Mouse (Mus musculus): Measurements from ENCODE around the gene Mef2a.

The Mef2a gene

DNA sequence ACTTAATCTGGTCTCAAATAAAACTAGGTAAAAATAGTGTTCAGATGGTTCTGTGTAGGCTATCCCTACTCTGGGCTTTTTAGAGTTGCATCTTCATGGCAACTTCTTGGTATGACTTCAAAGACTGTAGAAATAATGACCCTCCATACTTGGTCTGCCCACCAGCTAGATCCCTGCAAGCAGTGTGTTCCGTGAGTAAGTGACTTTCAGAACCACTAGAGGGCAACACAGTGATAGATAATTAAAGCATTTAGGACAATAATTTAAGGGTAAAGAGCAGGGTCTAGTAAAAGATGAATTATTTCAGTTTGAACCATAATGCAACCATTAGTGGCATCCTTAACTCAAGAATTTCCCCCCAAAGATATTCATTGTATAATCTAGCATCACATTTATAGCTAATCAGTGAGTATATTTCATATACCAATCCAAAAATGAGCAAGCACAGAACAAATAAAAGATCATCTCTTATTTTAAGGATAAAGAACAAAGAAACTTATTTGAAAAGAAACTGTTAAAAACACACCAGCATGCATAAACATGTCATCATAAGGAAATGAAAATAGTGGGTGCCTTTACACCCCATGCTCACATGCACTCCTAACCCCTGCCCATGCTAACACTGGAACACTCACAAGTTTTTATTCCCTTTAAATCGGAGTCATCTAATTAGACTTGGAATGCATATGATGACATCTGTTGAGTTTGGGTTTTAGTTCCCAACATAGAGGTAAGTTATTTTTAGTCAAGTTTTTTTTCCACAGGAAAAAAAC, 129.4 kb downstream of the Mef2a start:
- DNase-seq: peak in 1 of 2 experiments; percentile 38

DNA sequence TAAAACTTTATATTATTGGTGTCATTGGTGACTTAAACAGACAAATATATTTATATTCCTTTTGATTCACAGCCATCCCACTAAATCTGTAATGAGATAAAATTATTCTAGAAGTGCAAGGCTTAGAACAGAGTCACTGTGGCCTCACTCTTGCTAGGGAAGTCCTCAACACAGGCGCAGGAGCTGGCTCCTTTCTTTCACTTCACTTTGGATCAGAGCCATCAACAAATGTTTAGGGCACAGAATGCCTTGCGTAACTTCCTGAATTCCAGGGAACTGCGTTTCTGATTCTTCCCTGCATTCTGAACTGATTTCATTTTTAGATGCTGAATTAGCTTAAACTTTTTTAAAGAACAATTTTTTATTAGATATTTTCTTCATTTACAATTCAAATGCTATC, 130.7 kb downstream of the Mef2a start:
- no peak for DNase-seq

DNA sequence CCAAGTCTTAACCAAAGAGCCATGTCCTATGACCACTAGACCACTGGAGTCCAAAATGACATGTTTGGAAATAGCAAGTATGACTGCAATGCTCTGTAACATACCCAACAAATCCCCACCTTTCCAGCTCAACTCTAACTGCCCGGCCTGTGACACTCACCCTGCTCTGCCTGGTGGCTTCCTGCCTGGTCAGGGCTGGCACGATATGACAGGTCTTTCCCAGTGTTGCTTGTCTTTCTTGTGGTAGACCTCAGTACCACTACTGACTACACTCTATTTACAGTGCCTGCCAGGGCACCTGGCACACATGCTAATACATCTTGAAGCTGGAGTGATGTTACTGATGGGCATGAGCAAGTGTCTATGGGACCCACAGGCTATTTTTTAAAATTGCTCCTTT, 134.9 kb downstream of the Mef2a start:
- DNase-seq: peak in 1 of 2 experiments; percentile 1

DNA sequence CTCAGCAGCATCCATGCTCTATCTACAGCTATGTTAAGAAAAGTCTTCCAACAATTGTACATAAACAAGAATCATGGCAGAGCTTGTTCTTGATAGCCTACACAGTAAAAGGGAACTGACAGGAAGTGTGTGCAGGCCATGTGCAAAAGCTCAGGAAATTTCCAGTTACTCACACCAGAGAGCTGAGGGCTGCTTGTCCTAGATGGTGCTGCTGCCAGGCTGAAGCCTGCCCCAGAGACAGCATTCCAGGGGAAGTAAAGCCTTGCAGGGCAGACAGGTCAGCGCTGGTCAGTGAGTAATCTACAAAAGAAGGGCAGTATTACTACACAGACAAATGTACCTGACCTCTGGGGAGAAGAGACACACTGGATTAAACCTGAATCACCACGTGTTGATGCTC, 136.3 kb downstream of the Mef2a start:
- DNase-seq: no peak

DNA sequence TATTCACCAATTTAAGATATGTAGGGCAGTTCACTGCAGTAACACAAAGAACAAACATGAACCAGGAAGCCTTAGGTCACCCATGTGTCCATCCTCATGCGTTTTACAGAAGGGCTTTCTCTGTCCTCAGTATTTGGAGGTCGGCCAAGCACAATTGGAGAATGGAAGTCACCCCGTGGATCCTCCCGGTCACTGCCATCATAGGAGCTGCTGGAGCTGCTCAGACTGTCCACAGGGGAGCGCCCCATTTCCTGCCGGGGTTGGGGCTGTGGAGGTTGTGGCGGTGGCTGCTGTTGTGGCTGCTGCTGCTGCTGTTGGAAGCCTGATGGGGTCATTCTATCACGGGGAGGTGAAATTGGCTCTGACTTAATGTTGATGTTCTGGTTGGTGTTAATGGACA, 137.9 kb downstream of the Mef2a start:
- DNase-seq: peak; percentile 27 to 33

DNA sequence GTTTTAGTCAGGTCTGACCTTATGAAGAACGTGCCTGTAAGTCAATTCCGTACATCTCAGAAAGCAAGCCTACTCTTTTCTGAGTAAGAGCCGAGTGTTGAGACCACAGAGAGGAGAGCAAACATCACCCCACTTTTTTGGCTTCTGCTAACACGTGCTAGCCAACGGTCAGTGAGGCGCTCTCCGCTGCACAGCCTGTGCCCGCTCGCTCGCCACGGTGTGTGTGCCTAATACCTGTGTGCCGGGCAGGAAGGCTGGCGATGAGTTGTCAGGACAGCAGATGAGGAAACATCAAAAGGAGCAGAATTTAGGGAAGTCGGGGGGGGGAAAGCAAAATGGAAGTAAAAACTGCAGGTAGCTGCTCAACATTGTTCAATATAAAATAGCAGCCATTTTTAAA, 140.2 kb downstream of the Mef2a start:
- DNase-seq: peak in 1 of 2 experiments; percentile 2

DNA sequence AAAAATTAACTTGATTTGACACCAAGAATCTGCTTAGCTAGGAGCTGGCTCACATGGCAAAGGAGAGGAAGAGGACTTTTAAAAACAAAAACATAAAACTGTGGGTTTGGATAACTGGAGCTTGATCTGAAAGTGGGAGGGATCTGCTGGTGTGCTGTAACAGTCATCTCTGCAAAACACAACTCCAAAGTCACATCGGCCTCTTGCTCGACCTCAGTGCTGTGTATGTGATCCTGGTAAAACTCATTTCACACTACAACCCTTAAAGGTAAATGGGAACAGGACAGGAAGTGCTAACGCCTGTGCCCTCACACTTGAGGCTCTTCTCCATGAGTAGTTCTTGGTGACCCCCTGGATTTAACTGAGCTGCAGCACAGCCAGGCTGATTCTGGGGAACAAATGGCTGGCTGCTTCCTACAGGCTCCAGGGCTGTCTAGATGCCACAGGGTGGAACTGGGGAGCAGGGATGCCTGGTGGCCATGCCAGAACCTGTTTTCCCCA, 142.0 kb downstream of the Mef2a start:
- DNase-seq: no peak

DNA sequence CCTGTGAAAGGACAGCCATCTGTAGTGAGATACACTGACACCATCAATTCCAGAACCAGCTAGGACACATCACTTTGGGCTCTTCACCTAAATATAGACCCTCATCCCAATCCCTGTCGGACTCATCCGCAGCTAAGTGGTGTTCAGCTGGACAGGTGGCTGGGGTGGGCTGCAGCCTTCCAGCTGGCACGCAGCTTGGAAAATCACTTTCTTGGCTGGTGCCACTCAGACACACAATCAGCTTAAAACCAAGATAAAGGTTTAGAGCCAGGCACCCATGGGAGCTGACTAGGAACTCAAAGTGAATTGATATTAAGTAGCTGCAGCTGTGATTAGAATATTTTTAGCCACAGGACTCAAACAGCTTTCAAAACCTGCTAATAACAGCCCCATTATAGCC, 142.4 kb downstream of the Mef2a start:
- no peak for DNase-seq

DNA sequence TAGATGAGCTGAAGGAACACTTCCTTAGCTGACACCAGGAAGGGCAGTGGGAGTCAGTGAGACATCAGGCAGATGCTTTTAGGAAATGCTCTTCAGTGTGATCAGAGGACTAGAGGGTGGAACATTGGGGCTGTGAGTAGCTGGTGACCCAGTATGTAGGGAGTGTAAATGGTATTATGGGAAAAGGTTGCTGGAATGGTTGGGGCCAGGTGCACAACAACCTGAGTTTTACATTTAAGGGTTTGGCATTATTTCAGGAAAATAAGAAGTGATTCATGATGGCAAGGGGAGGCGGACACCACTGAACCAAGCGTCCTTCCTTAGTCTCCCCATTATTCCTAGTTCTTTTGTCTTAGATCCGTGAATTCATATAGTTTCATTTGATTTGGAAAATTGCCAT, 143.0 kb downstream of the Mef2a start:
- no peak for DNase-seq

DNA sequence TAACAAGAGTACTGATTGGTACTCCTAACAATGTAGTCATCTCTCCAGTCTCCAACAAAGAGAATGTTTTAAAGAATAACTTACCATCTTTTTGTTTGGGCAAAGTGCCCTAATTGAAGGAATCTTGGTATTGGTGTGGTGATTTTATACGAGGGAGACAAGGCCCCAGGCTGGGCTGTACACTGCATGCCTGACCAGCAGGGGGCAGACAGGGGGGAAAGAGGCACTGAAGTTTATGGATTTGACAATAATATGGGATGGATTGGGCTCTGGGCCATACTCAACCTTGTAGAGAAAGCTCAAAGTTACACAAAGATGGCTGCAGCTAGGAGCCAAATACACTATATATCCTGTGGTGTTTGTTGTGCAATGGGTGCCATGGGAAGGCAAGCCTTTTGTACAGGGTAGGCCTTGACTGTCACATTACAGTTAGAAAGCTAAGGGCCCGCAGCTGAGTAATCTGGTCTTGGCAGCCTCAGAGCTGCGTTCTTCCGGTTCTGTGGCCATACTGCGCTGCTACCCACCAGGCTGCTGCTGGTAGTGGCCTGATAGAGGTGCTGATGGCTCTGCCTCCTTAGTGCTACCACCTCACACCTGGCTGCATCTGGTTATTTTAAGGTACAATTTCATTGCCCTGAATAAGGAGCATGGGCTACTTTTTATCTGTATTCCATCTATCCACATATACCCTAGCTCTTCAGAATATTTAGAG, 143.6 kb downstream of the Mef2a start:
- DNase-seq: peak; percentile 30 to 31

DNA sequence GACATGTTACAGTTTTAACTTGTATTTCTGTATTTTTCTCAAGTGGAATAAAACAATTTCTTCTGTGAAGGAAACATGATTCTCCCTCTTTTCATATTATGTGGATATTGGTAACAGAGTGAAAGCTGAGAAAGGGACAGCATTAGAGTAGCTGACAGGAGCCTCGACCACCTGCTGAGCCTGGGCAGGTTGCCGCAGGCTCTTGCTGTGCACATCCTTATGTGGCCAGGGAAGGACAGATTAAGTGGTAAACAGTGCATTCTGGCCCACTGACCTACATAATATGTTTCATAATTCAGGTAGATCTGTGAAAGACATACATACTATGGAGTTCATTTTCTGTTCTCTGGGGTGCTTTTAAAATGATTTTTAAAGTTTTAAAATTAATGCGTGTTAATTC, 144.3 kb downstream of the Mef2a start:
- peak; percentile 87 to 88 for DNase-seq

DNA sequence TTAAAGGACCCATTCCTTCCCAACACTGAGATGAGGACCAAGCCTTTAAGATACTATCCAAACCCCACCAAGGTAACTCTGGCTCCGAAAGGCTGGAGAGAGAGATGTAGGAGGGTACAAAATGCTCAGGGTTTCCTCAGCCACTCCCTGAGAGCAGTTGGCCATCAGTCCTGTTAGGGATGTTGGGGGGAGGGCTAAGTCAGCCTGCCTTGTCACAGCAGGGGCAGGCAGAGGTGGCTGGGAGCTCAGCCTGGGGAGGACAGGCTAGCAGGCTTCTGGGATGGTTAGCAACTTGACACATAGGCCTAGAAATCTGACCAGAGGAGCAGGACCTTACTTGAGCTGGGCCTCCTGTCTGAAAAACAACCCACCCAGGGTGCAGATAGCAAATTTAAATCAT, 145.1 kb downstream of the Mef2a start:
- no peak for DNase-seq

DNA sequence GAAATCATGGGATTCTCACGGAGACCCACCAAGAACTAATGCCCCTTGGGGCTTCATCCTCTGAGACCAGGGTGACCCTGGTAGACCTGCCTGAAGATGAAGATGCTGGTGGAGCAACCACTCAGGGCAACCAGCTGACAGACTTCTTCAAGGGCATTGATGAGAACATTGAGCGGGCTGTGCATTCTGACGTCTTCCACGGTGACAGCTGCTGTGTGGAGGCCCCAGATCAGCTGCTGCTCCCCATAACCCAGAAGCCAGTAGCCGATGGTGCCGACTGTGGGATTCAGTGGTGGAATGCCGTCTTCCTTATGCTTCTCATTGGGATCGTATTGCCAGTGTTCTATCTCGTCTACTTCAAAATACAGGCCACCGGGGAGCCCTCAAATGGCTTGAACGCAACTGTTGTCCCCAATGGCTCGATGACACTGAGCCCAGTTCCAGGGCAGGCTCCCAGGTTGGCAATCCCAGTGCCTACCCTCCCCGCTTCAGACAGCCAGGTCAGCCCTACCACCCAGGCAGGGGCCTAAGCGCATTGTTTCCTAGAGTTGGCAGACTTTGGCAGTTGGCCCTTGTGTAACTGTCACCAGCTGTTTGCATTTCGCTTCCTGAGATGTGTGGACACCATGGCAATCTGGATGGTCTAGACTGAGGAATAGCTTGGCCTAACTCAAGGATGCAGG, 146.6 kb downstream of the Mef2a start:
- no peak for DNase-seq

DNA sequence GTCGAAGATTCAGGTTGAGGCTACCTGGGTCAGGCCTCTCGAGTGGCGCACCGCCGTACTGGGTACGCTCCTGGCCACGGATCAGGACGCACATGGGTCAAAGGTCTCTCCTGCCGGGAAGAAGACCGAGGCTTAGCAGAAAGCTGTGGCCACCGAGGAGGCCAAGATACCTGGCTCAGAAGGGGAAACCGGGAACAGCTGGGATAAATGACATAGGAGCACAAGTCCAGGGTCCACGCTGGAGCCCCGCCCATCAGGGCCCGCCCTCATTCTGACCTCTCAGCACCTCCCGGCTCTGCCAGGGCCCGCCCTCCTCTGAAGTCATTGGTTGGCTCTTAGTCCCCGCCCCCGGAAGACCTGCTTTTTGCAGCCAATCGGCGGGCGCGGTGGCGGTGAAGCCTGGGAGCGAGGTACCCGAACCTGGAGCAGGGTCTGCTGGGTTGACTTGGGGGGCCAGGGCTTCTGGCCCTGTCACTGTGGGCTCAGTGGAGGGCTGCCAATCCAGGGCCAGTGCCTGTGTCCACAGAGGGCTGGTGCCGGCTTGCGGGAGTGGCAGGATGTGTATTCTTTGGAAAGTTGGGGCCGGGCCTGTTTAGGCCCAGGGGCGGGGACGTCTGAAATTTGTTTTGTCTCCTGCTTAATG, 150.3 kb downstream of the Mef2a start, which contains the start of gene Lysmd4:
Lysmd4 (plus strand) TSS at position 325 of the 643 bp plus-strand sequence.
- DNase-seq: peak; percentile 95 to 96

DNA sequence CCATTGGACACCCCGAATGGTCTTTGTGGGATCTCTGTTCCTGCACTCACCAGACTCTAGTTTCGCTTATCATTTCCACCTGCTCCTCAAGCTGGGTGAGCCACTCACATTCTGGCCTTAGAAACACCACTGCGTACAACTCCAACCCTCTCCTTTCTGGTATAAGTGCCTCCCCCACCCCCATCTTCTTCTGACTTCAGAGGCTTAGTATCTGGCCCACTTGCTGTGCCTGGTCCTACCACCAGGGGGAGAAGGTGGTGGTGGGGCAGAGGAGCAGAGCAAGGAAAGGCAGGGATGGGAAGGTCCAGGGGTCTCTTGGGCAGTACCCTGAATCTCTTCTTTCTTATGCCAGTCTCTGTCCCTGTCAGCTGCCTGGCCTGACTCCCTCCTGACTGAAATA, 155.6 kb downstream of the Mef2a start:
- peak; percentile 52 to 66 for DNase-seq

DNA sequence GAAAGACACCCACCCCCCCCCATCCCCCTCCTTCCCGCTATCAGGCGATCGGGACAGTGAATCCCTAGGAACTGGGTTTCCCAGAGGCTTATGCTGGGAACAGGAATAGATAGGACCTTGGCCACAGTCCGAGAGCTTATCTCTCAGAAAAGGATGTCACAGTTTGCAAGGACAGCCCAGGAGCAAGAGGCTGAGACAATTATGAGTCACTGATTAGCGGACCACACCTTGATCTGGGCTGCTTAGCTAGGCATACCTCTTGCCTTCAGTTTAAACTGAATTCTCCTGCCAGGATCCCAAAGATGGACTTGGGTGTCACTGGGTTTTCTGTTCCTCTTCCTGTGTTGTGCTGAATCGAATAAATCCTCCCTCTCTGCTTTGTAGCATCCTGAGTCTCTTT, 156.3 kb downstream of the Mef2a start:
- no peak for DNase-seq

DNA sequence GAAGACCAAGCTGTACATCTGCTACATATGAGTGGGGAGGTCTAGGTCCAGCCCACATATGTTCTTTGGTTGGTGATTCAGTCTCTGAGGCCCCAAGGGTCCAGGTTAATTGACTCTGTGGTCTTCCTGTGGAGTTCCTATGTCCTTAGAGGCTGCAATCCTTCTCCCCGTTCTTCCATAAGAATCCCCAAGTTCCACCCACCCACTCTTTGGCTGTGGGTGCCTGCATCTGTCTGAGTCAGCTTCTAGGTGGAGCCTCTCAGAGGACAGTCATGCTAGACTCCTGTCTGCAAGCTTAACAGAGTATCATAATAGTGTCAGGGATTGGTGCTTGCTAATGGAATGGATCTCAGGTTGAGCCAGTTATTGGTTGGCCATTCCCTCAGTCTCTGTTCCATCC, 159.1 kb downstream of the Mef2a start:
- DNase-seq: no peak

DNA sequence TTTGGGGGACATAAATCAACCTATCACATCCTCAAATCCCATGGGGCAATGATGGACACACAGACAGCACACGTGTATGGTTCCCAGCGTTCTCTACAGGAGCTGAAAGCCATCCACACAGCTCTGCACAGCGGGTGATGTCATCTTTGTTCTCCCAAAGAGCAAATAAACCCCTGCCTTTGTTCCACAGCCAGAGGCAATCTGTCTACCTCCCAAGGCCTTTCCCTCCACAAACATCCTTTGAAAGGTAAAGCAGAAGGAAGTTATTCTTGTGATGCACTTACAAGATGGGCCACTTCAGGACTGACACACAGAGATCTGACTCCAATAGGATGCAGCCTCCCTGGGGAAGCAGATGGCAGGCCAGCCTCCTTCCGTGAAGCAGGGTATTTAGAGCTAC, 160.7 kb downstream of the Mef2a start:
- no peak for DNase-seq

DNA sequence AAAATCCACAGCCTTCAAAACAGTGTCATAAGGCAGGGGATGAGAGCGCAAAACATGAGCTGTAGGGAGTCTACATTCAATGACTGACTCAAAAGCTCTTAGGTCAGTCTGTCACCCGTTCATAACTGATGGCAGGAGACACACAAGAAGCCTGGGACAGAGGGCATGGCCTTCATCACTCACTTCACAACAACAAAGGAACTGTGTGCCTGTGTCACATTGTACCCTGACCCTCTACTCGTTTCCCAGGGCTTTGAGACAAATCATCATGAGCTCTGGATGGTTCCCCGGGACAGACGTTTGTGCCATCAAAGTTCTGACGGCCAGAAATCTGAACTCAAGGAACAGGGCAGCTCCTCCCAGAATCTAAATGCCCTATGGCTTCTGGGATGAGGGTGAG, 161.3 kb downstream of the Mef2a start:
- DNase-seq: no peak

DNA sequence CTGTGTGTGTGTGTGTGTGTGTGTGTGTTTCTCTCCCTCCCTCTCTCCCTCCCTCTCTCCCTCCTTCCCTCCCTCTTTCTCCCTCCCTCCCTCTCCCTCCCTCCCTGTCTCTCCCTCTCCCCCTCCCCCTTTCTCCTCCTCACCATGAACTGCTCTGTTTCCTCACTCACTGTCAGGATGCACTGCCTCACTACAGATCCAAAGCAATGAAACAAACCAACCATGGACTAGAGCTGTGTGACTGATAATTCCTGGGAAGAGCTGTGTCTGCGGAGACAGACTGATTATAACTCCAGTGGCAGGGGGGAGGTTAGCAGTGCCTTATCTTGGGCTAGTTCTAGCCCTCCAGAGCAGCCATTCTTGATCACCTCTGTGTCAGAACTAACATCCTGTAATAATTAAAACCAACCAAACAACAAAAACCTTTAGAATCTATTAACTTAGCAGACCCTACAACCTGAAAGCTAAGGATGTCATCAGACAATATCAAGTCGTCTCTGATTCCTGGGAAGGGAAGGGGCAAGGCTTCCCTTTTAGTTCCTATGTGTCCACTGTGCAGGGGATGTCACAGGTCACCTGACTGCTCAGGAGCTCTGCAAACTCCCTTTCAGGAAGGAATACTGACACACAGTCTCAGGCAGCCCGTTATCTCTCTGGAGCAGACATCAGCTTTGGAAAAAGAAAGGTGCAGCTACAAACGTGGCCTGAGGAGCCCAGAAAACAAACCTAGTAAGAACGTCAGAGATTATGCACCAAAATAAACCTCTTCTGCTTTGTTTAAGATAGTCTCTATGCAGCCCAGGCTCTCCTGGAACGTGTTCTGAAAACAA, 162.4 kb downstream of the Mef2a start:
- DNase-seq: no peak

DNA sequence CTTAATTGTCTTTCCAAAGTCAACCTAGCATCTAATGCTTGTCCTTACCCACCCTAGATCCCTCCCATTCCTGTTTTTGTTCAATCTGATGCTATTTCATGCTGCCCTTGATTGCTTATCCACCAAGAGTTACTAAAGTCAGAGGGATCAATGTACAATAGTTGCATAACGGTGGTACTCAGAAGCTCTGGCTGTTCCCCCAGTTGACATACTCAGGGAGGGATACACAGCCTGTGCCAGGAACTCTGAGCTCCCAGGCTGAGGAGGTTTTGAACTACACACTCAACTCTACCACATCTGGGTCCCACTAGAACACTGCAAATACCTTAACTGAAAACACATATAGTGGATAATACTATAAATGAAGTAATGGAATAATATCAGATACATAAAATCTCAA, 164.3 kb downstream of the Mef2a start:
- DNase-seq: no peak

DNA sequence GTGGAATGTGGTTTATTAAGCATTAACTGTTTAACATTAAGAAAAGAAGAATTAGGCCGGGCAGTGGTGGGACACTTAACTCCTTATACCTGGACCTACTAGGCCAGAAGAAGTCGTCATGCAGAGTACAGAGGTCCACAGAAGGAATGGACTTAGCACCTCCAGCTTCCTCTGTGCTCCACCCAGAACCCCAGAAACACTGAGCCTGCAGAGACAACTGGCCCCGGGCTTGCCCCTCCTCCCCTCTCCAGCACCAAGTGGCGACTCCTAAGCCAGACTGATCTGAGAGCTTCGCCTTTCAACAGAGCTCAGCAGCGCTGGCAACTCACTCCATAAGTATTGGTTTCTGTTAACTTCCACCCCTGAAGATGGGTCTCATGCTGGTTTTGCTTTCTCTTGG, 165.0 kb downstream of the Mef2a start:
- no peak for DNase-seq
